Mouse (Mus musculus) midbrain, postnatal 0 days (tissue): ENCODE measurements around the gene Ifitm10. TPM values are rescaled to one million over a fixed set of nuclear protein-coding genes. Genes with fewer than 3 reads are reported as not detected.

ENCODE experiments used
- ATAC-seq: fragments of 200-750 bp; cut with Nextera tagmentation; 2 replicates; pipeline ENCODE4 v1.8.0; 2017; ENCODE audit warnings: moderate number of reproducible peaks, mild to moderate bottlenecking, moderate TSS enrichment, moderate library complexity; ENCODE audit not compliant: low FRiP score
- DNase-seq: peaks from one replicate; pipeline ENCODE4 v3.0.0-alpha.2; 2015; ENCODE audit warnings: low spot score
- H3K27ac ChIP-seq: fragments of 300-500 bp; sonication (generic); 2 replicates; pipeline ENCODE4 v1.5.1; 2014; ENCODE audit warnings: low read depth, mild to moderate bottlenecking, low read length, mixed read lengths
- H3K27me3 ChIP-seq: fragments of 300-500 bp; sonication (generic); 2 replicates; pipeline ENCODE4 v1.6.1; 2014; ENCODE audit warnings: low read length, control low read depth, mixed read lengths; ENCODE audit not compliant: insufficient read depth
- H3K36me3 ChIP-seq: fragments of 300-500 bp; sonication (generic); 2 replicates; pipeline ENCODE4 v1.6.1; 2014; ENCODE audit warnings: low read length, control low read depth, mixed read lengths; ENCODE audit not compliant: insufficient read depth
- H3K4me1 ChIP-seq: fragments of 300-500 bp; sonication (generic); 2 replicates; pipeline ENCODE4 v1.6.1; 2014; ENCODE audit warnings: mild to moderate bottlenecking, control low read depth, antibody characterized with exemption, low read length, mixed read lengths; ENCODE audit not compliant: insufficient read depth
- H3K4me2 ChIP-seq: fragments of 300-500 bp; sonication (generic); 2 replicates; pipeline ENCODE4 v1.6.1; 2014; ENCODE audit warnings: low read depth, mild to moderate bottlenecking, low read length, mixed read lengths; ENCODE audit not compliant: poor library complexity, severe bottlenecking
- H3K4me3 ChIP-seq: fragments of 300-500 bp; sonication (generic); 2 replicates; pipeline ENCODE4 v1.5.1; 2014; ENCODE audit warnings: low read depth, mild to moderate bottlenecking, low read length, moderate library complexity
- H3K9ac ChIP-seq: fragments of 300-500 bp; sonication (generic); replicated peaks from 2 replicates; pipeline ENCODE4 v1.6.1; 2014; ENCODE audit warnings: mild to moderate bottlenecking, low read length, moderate library complexity, mixed read lengths; ENCODE audit not compliant: poor library complexity, severe bottlenecking
- H3K9me3 ChIP-seq: fragments of 300-500 bp; sonication (generic); 2 replicates; pipeline ENCODE4 v1.6.1; 2016; ENCODE audit warnings: low read length, control low read depth
- CTCF ChIP-seq: IDR thresholded peaks from 2 replicates; pipeline ENCODE4 v1.5.1; 2016; ENCODE audit warnings: antibody characterized with exemption, mild to moderate bottlenecking
- WGBS: fragments of 180-500 bp; shearing (Covaris S2); extraction: QIAGEN DNeasy Blood & Tissue Kit; methylation state at CpG from one replicate; pipeline ENCODE4 v1.1.7; 2014; 5-methylcytosine and 5-hydroxymethylcytosine counted together
- polyA plus RNA-seq: library from polyadenylated mRNA; unstranded; fragments of >200 nt; fragmentation: Nextera tagmentation; extraction: Ambion mirVana; gene quantifications from 2 replicates; pipeline ENCODE4 v1.2.1, GENCODE M21; 2015
- total RNA-seq: library from RNA; depleted of rRNA; stranded (reverse); fragments of >200 nt; gene quantifications from 2 replicates; pipeline ENCODE4 v1.2.3, GENCODE M21; 2014

Ifitm10 gene
- total and polyA plus RNA-seq, 2 experiments from 2014 or later, result 20.8 to 21.8 TPM

DNA sequence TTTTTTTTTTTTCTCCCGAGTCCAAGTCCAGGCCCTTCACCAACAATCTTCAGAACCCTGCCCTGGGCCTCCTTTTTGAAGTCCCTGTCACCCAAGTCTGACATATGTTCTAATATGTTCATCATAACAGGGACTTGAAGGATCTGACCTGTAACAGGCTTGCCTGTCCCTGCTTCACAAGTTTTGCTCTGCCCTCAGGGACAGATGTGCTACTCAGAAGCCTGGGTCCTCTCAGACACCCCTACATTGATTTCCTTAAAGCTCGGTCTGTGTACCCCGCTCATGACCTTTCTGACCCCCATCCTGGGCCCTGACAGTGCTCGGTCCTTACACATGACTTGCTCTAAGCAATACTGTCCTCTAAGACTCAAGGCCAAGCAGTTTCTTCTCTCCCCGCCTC lies 514 bp downstream of the Ifitm10 start:
- peaks cover 23% of the 10 kb centered on the region; the same call in 1 of the 2 replicates for H3K27me3 ChIP-seq
- no peak overlapping the region for H3K27ac ChIP-seq
- no peak for ATAC-seq
- no peak for DNase-seq
- H3K4me3 ChIP-seq, result no peak overlapping the region
- no peak overlapping the region for H3K4me2 ChIP-seq
- TF ChIP-seq CTCF, result no peak
- WGBS, result 81% methylated on average over 5 of the region's 5 CpGs
- H3K36me3 ChIP-seq, result peaks cover 21% of the 10 kb centered on the region
- no peak overlapping the region for H3K9ac ChIP-seq
- no peaks in the 10 kb centered on the region for H3K4me1 ChIP-seq
- no peaks in the 10 kb centered on the region for H3K9me3 ChIP-seq

DNA sequence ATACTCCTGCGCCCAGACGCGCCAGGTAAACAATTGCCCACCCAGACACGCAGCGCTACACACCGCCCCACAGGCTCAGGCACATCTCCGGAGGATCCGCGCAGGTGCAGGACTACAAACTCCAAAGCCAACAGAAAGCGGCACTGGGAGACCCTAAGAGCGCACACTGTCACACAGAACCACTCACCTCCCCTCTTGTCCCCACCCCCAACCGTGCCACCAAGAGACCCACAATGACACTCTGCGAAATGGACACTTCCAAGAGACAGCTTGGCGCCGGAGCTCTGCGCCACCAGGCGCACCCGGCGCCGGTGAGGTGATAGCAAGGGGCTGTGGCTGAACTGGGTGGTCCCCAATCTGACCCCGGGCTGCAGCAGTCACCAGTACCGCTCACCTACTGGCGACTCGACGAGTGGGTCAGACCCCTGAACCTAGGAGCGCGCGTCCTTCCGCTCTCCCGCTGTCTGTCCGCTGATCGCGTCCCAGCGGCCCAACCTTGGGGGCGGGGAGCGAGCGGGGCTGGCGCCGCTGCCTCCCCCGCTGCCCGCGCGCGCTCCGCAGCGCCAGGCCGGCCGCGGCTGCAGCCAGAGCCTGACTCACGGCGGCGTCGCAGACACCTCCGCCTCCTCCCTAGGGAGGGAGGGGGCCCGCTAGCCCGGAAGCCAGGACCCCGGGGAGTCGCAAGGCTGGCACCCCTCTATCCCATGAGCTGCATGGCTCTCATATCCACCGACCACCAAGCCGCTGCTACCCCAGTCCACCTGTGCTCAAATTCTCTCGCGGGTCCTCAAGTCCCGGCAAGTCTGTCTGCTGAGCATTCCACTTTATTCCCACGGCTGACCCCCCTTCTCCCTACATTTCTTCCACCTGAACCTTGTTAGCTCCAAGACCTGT lies 1.5 kb downstream of the Ifitm10 start:
- Histone ChIP-seq H3K4me3 (peak overlapping the region; percentile 55), H3K4me2 (peak overlapping the region; percentile 87), H3K27me3 (peaks cover 23% of the 10 kb centered on the region; the same call in 1 of the 2 replicates), H3K27ac (no peak overlapping the region), H3K4me1 (no peaks in the 10 kb centered on the region), H3K9me3 (no peaks in the 10 kb centered on the region), H3K9ac (peak overlapping the region; percentile 56; the same call in 1 of the 2 replicates), H3K36me3 (peaks cover 14% of the 10 kb centered on the region)
- DNase-seq (peak; percentile 30), ATAC-seq (no peak)
- no peak for TF ChIP-seq CTCF
- WGBS, result 2% methylated on average over 64 of the region's 64 CpGs

DNA sequence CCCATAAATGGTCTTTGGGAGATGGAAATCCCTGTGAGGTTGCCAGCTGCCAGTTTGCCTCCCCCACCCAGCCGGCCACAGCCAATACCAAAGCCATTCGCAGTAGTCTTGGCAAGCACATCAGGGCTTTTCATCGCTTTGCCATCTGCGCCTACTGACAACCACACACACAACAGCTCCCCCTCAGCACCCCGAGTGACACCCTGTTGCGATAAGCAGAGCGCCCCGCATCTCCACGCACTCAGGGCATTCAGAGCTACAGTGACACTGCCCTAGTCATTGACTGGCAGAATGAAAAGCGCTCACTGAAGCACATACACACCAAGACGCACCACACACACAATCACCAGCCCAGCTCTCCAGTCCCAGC lies 2.2 kb downstream of the Ifitm10 start:
- Histone ChIP-seq H3K27ac (no peak overlapping the region), H3K4me1 (no peaks in the 10 kb centered on the region), H3K4me3 (peak overlapping the region; percentile 55), H3K9ac (peak overlapping the region; percentile 56; the same call in 1 of the 2 replicates), H3K36me3 (peaks cover 8% of the 10 kb centered on the region; the same call in 1 of the 2 replicates), H3K27me3 (peaks cover 23% of the 10 kb centered on the region; the same call in 1 of the 2 replicates), H3K9me3 (no peaks in the 10 kb centered on the region), H3K4me2 (peak overlapping the region; percentile 87)
- DNase-seq (peak; percentile 36), ATAC-seq (no peak)
- TF ChIP-seq CTCF, result no peak
- WGBS, result 22% methylated on average over 11 of the region's 11 CpGs

DNA sequence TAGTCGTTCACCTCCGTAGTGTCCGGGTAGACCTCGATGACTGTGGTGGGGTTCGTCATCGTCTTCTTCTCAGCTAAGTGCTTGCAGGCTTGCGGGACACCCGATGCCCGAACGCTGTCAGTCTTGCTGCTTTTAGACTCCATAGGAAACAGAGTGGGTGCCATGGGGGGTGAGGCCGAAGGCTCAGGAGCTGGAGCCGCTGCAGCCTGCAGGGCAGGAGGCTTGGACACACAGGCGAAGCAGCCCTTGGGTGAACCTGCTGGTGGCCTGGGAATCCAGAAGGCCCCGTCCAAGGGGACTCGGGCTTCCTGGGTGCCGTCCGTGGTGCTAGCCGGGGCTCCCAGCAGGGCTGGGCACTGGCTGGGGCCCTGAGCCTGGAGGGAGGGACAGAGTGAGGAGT lies 2.6 kb downstream of the Ifitm10 start:
- no peak overlapping the region for H3K27ac ChIP-seq
- no peaks in the 10 kb centered on the region for H3K4me1 ChIP-seq
- H3K4me2 ChIP-seq, result peak overlapping the region; percentile 87
- H3K27me3 ChIP-seq, result peaks cover 23% of the 10 kb centered on the region; the same call in 1 of the 2 replicates
- H3K9ac ChIP-seq, result no peak overlapping the region
- WGBS, result 81% methylated on average over 18 of the region's 18 CpGs
- peaks cover 3% of the 10 kb centered on the region; the same call in 1 of the 2 replicates for H3K36me3 ChIP-seq
- no peak for TF ChIP-seq CTCF
- H3K9me3 ChIP-seq, result no peaks in the 10 kb centered on the region
- DNase-seq, result no peak
- ATAC-seq, result no peak
- peak overlapping the region; percentile 55; the same call in 1 of the 2 replicates for H3K4me3 ChIP-seq

DNA sequence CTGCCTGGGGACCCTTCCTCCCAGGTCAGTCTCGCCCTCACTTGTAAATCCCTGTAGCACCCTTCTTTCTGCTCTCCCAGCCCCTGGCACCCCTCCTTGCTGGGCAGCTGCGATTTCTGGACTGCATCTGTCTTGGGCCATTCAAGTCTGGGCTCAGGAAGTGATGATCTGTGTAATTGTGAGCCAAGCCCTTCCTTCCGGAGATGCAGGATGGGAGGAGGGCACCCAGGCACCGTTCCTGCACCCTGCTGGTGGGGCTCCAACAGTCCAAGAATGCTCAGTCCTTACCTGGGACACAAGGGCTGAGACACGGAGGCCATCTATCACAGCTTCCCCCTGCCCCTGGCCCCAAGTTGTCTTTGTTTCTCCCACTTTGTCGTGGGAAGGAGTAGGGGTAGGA lies 3.7 kb downstream of the Ifitm10 start:
- Histone ChIP-seq H3K9me3 (no peaks in the 10 kb centered on the region), H3K27ac (no peak overlapping the region), H3K9ac (no peak overlapping the region), H3K4me2 (no peak overlapping the region), H3K36me3 (0 out of 2 replicates have a peak, but pooled peaks cover 3% of the 10 kb centered on the region), H3K4me1 (no peaks in the 10 kb centered on the region), H3K4me3 (no peak overlapping the region), H3K27me3 (peaks cover 23% of the 10 kb centered on the region; the same call in 1 of the 2 replicates)
- WGBS, result 72% methylated on average over 6 of the region's 6 CpGs
- TF ChIP-seq CTCF, result no peak
- no peak for ATAC-seq
- no peak for DNase-seq

DNA sequence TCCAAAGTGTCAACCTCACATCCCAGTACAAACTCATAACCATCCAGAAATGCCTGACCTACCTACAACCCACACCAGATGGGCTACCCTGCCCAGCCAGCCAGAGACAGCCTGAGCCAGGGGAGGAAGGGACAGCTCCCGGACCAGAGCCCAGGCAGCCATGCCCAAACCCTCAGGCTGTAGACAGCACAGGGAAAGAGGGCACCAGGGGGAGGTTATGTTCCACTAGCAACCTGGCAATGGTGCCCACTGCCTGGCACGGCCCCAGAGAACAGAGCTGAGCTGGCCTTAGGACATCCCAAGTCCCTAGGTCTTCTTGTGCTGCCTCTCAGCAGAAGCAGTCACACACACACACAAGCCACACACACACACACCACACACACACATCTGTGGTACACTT lies 4.7 kb downstream of the Ifitm10 start:
- no peak for ATAC-seq
- Histone ChIP-seq H3K36me3 (no peaks in the 10 kb centered on the region), H3K27me3 (peaks cover 23% of the 10 kb centered on the region; the same call in 1 of the 2 replicates), H3K4me2 (no peak overlapping the region), H3K27ac (no peak overlapping the region), H3K4me1 (no peaks in the 10 kb centered on the region), H3K9ac (no peak overlapping the region), H3K4me3 (no peak overlapping the region), H3K9me3 (no peaks in the 10 kb centered on the region)
- TF ChIP-seq CTCF, result no peak
- DNase-seq, result peak; percentile 33
- 61% methylated on average over 2 of the region's 2 CpGs for WGBS
